Mouse (Mus musculus): Measurements from ENCODE around the gene Nop9.
"Not testable (repeated sequence)": the region's sequence is repeated elsewhere in the genome, so short reads cannot be mapped to it uniquely, and the experiment has no call there.

Nop9 gene

DNA sequence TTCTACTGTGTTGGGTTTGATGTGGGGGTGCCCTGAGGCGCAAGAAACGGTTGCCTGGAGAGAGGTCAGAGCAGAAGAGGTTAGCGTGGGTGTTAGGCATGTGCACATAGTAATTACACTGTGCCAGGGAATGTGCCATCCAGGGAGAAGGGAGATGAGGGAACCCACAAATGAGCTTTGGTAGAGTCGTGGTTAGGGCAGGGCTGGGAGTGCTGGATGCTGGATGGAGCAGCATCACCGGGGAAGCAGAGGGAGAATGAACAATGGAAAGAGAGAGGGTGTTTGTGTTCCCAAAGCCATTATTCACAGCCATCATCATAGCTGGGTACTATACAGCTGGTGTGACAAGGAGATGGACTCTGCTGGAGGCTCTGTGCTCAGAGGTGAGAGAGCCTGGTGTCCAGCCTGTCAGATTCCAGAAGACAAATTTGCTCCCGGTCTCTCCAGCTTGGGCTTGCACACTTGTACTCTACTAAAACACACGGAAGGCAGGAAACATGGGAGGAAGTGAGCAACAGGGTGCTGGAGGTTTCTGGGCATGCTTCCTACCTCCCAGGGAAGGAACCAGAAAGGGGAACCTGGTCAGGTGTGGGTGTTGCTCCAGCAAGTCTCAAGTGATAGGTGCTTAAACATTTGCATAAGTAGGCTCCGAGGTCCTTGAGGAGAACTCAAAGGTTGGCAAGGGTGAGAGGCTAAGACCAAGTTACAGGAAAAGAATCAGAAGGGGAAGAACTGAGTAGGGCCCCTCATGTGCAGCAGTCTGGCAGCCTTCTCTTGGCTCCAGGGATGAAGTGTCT is 17.4 kb upstream of the Nop9 start:
- DNase-seq (ENCODE audit: low read depth) = no peak

DNA sequence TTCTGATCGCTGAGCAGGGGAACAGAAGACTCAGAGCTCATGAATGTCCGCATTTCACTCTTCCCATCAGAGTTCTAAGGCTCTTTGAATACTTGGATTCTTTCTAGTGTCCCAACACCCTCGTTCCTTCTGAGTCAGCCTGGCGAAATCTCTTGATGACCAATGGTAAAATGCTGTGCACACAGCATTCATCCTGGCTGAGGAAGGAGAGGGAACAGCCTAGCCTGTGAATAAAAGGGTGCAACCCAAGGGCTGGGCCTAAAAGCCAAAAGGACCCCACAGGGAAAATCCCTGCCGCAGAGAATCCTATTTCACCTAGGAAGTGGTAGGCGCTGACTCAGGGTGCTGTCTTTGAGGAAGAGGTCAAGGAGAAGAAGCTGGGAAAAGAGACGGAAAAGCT is 15.4 kb upstream of the Nop9 start:
- no peak for DNase-seq (ENCODE audit: low read depth)

DNA sequence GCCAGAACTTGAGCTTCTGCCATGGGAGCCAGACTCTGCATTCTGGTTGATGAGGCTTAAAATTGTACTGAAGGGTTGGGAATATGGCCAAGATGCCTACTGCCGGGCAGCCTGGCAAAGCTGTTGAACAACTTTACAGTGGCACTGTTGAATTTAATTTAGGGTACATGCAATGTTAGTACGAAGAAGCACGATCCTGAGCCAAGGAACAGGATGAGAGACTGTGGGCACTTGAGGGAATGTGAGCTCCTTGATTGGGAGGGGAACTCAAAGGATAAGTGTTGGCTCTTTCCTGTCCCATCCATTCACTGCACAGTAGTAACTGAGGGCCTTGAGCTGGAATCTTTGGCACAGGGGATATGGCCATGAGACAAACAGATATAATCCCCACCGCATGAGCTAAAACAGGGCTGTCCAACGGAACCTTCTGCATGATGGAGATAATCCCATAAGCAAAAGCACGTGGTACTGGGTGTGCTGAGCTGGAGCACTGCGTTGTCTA is 14.9 kb upstream of the Nop9 start:
- DNase-seq (ENCODE audit: low read depth) = no peak

DNA sequence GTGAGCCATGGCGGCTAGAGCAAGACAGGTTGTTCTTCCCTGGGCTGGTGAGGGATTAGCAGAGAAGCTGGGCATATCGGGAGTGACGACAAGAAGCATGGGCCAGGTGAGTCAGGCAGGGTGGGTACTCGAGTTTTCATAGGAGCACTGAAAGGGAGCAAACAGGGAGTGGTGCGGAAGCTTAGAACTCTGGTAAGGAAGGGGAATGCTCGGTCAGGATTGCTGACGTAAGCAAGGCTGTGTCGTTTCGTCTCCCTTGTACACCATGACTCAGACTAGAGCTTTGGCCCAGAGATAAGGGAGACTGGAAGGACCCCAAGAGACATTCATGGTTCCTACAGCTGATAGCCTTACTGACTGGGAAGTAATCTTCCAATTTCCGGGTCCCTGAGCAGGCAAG is 11.6 kb upstream of the Nop9 start:
- no peak for DNase-seq (ENCODE audit: low read depth)

DNA sequence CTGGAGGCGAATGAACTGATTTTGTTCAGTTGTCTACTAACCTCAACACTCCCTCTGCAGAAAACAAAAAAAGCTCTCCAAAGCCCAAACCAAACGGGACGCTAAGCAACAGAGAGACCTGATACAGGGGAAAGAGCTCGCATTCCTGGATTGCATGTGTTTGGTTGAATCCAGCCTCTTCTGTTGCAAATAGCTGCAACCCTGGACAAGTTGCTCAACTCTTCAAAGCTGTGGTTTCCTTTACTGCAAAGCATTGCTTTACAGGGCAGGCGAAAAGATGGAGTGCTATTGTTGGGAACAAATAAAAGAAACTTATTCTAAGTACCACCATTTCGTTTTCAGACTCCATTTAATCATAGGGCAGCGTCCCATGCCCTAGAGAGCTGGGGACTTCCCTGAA is 10.6 kb upstream of the Nop9 start:
- DNase-seq (ENCODE audit: low read depth) = no peak

DNA sequence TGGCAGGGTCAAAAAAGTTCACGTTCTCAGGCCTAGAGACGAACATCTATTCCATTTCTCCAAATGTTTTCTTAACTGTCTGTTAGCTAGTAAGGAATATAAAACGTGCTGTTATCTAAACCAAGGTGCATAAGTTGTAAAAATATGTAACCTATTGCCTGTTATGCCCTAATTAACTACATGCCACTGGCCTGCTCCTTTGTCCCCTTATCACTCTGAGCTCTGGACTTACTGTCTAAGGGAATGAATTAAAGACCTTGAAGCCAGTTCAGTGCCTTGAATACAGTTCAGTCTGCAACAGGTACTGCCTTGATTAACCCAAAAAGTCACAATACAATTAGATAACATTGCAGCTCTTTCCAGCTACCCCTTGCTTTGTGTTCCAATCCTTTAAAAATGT is 10.2 kb upstream of the Nop9 start:
- no peak for DNase-seq (ENCODE audit: low read depth)

DNA sequence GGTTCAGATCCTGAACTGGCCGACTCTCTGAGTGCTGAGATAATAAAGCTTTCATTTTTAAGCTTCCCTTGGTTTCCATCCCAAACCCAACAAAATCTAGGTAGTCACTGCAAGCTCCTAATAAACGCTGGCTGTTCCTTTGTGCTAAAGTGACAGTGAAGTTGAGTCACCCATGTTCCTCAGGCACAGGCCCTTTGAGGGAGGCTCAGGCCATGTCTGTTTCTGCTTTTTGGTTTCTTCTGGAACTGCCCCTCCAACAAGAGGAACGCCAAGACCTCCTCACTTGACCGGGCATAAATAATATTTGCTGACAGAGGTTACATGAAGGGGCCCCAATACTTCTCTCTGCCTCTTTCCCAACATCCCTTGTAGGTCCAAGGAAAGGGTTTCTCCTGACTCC is 9.7 kb upstream of the Nop9 start:
- no peak for DNase-seq (ENCODE audit: low read depth)

DNA sequence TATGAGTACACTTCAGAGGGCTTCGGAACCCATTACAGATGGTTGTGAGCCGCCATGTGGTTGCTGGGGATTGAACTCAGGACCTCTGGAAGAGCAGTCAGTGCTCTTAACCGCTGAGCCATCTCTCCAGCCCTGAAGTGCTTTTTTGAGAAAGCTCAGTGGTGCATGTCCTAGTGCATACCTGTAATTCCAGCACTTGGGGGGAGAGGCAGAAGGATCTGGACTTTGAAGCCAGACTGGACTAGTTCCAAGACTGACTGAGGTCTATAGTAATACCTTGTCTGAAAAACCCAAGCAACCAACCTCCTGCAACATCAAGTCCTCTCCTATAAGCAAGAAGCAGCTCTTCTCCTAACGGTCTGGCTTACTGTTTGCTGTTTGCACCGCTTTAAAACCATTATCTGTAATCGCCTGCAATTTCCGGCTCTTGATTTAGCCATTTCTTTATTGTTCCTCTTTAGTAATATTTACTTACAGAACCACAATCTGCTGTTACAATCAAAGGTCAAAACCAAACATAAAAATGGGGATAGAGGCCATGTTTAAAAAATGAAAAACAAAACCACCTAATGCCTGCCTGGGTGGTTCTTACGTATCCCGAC is 8.3 kb upstream of the Nop9 start:
- no peak for DNase-seq (ENCODE audit: low read depth)

DNA sequence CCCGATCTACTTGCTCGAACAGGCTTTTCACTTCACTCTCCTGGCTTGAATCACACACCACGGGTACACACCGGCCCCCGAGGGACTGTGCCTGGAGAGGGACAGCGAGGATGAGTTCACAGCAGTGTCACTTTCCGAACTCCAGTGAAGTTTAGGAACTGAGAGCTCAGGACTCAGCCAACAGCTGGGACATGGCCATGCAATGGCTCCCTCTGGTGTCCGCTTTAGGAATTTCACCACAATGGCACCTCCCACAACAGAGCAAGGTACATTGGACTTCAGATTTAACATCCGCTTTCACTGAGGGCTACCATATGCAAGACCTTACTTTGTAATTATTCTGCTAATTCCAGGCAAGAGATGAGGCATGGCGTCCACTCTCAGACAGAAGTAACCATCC is 1.8 kb upstream of the Nop9 start:
- DNase-seq (ENCODE audit: low read depth) = peak; percentile 83

DNA sequence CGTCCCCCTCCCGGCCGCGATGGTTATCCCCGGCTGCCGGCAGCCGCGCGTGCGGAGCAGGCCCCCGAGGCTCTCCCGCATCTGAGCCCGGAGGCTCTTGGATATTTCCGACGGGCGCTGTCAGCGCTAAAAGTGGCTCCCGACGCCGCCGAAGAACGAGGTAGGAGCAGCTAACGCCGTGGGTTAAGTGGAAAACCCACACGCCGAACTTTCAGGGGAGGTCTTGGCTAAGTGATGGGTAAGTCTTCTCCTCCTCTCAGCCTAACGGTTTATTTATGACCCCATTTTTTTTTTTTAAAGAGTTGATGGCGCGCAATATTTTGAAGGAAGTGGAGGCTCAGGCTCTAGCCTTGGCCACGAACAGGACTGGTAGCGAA is 356 bp downstream of the Nop9 start:
- DNase-seq (ENCODE audit: low read depth) = no peak

DNA sequence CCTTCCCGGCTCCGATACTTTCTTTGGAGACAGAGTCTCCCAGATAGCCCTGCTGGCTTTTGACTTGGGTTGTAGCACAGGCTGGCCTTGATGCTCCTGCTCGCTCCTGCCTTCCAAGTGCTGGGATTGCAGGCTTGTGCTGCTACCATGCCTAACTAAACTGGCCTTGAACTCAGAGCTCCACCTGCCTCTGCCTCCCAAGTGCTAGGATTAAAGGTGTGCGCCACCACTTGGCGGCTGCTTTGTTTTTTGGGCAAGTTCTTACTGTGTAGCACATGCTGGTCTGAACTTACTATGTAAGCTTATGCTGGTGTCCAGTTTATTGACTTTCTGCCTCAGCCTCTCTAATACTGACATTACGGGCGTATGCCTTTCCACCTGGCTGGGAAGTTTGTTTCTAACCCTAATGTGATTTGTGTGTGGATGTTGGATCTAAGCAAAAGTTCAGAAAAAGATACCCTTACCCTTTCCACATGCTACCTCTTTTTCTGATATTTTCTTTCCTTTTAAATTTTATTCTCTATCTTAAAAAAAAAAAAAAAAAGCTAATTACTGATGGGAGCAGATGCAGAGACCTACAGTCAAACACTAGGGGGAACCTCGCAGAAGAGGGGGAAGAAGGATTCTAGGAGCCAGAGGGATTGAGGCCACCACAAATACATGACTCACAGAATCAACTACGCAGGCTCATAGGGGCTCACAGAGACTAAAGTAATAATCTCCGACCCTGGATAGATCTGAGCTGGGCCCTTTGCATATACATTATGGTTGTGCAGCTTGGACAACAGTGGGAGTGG is 1.8 kb downstream of the Nop9 start:
- DNase-seq (ENCODE audit: low read depth) = no peak

DNA sequence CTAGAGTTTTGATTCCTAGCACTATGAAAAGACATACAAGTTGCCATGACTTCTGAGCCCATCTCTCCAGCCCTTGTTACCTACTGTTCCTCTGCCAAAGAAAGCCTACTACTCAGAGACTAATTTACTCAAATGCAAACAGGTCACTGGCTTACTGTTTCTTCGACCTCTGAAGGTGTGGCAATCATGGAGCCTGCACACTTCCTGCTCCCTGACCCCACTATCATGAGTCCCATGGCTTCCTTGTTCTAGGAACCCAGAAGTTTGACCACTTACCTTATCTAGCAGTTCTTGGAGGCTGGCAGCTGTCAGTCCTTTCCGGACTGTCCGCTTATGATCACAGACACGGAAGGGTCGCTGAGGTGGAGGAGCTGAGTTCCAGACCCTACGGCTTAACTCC is 12.1 kb downstream of the Nop9 start:
- DNase-seq (ENCODE audit: low read depth) = no peak

DNA sequence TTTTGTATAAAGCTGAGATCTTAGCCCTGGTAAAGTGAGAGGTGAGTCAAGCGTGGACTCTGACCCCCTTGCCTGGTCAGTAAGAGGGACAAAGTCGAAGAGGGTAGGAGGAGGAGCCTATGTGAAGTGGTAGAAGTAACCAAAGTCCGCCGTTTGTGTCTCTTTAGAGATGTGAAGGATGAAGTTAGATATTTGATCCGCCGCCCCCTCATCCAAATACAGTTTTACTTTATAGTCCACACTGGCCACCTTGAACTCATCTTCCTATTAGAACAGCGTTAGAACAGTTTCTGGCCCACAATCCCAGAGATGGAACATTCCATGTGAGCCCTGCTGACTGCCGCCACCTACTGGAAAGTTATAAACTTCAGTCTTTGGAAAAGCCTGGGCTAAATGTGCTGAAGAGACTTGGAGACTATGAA is 12.9 kb downstream of the Nop9 start, which contains the start of gene Cideb:
Cideb (minus strand) TSS at position 96 of the 422 bp plus-strand sequence.
- DNase-seq (ENCODE audit: low read depth) = peak; percentile 62

DNA sequence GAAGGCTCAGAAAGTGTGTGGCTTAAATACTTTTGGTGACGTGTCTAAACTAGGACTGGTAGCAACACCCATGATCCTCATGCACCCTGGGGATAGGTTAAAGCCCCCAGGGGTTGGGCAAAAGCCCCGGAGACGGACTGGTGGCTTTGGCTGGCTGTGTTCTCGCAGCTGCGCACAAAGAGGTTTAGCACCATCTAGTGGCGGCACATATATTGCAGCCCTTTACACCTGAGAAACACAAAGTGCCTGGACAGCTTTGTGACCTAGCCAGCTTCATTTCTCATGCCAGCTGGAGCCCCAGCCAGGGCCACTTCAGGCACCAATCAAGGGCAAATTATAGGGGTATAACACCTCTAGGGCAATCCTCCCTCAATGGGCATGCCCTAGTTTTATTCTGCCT is 14.7 kb downstream of the Nop9 start:
- DNase-seq (ENCODE audit: low read depth) = not testable (repeated sequence)

DNA sequence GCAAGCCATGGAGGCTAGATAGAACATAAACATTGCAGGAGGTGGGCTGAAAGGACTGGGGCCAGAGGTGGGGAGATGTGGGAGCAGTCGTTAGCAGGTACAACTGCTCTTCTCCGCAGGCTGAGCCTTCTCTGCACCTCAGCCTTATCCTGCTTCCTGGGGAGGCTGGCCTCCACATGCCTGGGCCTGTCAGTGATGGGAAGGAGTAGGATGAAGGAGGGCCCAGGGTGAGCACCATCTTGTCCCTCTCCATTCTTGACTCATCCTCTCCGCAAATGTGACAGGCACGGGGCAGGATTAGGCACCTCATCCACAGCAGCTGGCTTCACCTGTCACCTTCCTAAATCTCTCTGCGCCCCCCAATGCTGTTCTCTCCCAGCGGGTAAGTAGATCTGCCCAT is 15.7 kb downstream of the Nop9 start, which contains the start of gene Ltb4r2:
Ltb4r2 (plus strand) TSS at position 266 of the 400 bp plus-strand sequence.
- DNase-seq (ENCODE audit: low read depth) = no peak

DNA sequence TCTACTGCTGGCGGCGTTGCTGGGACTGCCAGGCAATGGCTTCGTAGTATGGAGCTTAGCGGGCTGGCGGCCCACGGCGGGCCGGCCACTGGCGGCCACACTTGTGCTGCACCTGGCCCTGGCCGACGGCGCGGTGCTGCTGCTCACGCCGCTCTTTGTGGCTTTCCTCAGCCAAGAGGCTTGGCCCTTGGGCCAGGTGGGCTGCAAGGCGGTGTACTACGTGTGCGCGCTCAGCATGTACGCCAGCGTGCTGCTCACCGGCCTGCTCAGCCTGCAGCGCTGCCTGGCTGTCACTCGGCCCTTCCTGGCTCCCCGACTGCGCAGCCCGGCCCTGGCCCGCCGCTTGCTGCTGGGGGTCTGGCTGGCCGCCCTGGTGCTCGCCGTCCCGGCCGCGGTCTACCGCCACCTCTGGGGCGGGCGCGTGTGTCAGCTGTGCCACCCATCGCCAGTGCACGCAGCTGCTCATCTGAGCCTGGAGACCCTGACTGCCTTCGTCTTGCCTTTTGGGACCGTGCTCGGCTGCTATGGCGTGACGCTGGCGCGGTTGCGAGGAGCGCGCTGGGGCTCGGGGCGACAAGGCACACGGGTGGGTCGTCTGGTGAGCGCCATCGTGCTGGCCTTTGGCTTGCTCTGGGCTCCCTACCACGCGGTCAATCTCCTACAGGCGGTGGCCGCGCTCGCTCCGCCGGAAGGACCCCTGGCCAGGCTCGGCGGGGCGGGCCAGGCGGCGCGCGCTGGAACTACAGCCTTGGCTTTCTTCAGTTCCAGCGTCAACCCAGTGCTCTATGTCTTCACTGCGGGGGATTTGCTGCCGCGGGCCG is 16.7 kb downstream of the Nop9 start:
- no peak for DNase-seq (ENCODE audit: low read depth)

DNA sequence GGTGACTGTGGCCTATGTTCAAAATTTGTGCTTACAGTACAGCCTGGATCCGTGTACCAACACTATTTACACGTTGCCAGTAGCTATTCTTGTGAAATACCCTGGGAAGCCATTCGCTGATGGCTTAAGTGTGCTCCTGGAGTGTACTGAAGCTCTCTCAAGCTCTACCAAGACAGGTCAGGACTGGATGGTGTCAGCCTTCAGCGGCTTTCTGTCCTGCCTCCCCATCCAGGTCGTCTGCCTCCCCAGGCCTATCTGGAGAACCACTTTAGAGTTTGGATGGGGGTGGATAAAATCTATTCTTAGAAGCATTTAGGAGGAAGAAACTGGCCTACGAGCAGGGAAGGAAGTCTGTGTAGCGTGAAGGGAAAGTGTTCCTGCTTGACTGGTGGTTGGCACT is 17.7 kb downstream of the Nop9 start:
- DNase-seq (ENCODE audit: low read depth) = no peak

DNA sequence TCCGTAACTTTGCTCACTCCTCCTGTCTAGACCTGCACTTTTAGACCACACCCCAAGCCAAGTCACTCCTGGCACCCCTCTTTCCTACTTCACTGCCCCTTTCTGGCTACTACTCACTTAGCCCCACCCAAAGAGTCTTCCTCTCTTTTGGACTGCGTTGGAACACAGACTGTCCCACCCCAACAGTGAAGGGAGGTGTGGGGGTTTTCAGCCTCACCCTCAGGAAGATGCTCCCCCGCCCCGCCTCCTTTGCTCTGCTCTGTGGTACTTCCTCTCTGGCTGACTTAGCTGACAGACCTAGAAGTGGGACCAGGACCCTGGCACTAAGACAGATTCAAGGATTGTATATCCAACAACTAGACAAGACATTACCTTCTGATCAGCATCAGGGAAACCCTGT is 20.2 kb downstream of the Nop9 start, which contains the start of gene Ltb4r1:
Ltb4r1 (plus strand) TSS at position 267 of the 400 bp plus-strand sequence.
- no peak for DNase-seq (ENCODE audit: low read depth)

DNA sequence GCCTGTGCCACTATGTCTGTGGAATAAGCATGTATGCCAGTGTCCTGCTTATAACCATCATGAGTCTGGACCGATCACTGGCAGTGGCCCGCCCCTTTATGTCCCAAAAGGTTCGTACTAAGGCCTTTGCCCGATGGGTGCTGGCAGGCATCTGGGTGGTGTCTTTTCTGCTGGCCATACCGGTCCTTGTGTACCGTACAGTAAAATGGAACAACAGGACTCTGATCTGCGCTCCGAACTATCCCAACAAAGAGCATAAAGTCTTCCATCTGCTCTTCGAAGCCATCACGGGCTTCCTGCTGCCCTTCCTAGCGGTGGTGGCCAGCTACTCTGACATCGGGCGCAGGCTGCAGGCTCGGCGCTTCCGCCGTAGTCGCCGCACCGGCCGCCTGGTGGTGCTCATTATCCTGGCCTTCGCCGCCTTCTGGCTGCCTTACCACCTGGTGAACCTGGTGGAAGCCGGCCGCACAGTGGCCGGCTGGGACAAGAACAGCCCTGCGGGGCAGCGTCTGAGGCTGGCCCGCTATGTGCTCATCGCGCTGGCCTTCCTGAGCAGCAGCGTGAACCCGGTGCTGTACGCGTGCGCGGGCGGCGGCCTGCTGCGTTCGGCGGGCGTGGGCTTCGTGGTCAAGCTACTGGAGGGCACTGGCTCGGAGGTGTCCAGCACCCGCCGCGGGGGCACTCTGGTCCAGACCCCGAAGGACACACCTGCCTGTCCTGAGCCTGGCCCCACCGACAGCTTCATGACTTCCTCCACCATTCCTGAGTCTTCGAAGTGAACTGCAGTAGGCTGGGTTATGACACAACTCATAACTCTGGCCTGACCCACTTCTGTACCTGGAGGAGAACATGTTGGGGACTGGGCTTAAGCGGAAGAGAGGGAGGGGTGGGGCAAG is 22.3 kb downstream of the Nop9 start:
- no peak for DNase-seq (ENCODE audit: low read depth)

DNA sequence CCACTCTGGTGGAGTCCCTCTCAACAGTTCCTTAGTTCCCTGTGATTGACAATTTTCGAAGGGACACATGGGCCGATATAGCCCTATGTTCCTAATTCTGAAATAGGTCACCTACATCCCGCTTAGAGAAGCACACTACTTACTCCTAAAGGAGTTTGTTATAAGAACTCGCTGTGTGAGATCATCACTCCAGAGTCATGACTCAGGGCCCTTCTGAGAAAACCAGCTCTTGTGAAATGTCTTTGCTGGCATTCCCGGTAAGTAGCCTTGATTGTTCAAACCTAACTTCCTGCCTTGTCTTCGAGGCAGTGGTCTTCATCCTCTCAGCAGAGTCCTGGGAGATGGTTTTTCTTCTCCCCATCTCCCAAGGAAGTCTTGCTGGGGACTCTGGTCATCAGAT is 23.1 kb downstream of the Nop9 start:
- no peak for DNase-seq (ENCODE audit: low read depth)
